Mouse (Mus musculus): ENCODE results near the gene 5330417H12Rik. TPM values are rescaled to one million over a fixed set of nuclear protein-coding genes. Genes with fewer than 3 reads are reported as not detected.

5330417H12Rik gene
- polyA plus RNA-seq, 1 experiment, result not detected

DNA sequence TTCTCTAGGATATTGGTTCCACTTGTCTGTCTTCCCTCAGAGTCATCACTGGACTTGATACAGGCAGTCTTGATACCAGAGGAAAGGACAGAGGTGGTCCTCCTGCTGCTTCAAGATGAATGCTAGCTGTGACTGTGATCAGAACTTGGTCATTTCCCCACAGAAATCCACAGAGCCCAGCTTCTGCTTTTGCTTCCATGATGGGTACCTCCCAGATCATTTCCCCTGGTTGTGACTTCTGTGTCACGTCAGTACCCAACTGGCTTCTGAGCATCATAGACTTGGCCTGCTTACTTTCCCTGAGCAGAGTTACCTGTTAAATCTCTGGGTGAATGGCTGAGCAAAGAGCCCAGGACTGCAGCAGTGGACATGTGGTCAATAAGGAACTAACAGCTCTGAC, 17.2 kb downstream of the 5330417H12Rik start:
- H3K36me3 ChIP-seq (ENCODE audit: control insufficient read depth, insufficient read depth), result no peaks in the 10 kb centered on the region
- H3K79me2 ChIP-seq (ENCODE audit: control insufficient read depth, insufficient read depth), result no peaks in the 10 kb centered on the region
- TF ChIP-seq FOSL1 (IDR thresholded peaks at IDR 0.05; ENCODE audit: insufficient read depth, low read length, poor library complexity, severe bottlenecking) (no peak), CTCF (IDR thresholded peaks at IDR 0.05; ENCODE audit: control insufficient read depth, insufficient read depth, insufficient read length) (no peak), MYOG (IDR thresholded peaks at IDR 0.05; ENCODE audit: control insufficient read depth, extremely low read depth, insufficient read length) (no peak), CEBPB (IDR thresholded peaks at IDR 0.05; ENCODE audit: low read depth) (no peak), MYOD1 (IDR thresholded peaks at IDR 0.05; ENCODE audit: control insufficient read depth, insufficient read length, low read depth) (no peak), MAX (IDR thresholded peaks at IDR 0.05) (no peak), USF1 (IDR thresholded peaks at IDR 0.05; ENCODE audit: low read depth) (no peak)

DNA sequence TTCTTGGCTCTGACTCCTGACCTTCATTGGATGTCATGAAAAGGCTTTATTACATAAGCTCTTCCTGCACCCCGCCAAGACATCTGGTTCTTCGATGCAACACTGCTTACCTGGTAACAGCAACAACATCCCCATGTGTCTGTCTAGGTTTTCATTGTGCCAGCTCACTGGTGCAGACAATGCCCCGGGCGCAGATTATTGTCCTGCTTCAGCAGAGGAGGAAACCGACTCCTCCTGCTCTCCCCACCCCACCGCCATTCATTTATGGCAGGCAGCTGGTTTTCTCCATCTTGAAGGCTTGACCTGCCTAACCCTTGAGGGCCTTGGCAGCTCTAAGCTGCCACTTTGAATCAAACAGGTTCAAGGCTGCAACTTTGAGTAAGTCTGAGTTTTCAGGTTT, 22.0 kb downstream of the 5330417H12Rik start:
- no peaks in the 10 kb centered on the region for H3K79me3 ChIP-seq (ENCODE audit: low read depth)
- H3ac ChIP-seq (ENCODE audit: control insufficient read depth, insufficient read length, low read depth), result no peak overlapping the region
- H3K27me3 ChIP-seq (ENCODE audit: control insufficient read depth, insufficient read depth, insufficient read length), result no peaks in the 10 kb centered on the region
- TF ChIP-seq CTCF (IDR thresholded peaks at IDR 0.05; ENCODE audit: control insufficient read depth, insufficient read depth, insufficient read length) (no peak), MYOG (IDR thresholded peaks at IDR 0.05; ENCODE audit: control insufficient read depth, extremely low read depth, insufficient read length) (no peak), USF1 (IDR thresholded peaks at IDR 0.05; ENCODE audit: low read depth) (no peak), CEBPB (IDR thresholded peaks at IDR 0.05; ENCODE audit: low read depth) (no peak), MAX (IDR thresholded peaks at IDR 0.05) (no peak), FOSL1 (IDR thresholded peaks at IDR 0.05; ENCODE audit: insufficient read depth, low read length, poor library complexity, severe bottlenecking) (no peak), MYOD1 (IDR thresholded peaks at IDR 0.05; ENCODE audit: control insufficient read depth, insufficient read length, low read depth) (no peak)
- no peak overlapping the region for H3K4me3 ChIP-seq (ENCODE audit: insufficient read depth, poor library complexity, severe bottlenecking)
- no peaks in the 10 kb centered on the region for H3K79me2 ChIP-seq (ENCODE audit: control insufficient read depth, insufficient read depth)
- no peaks in the 10 kb centered on the region for H3K36me3 ChIP-seq (ENCODE audit: control insufficient read depth, insufficient read depth)

More for the DNA sequence above, 17.2 kb downstream of the 5330417H12Rik start:
- Histone ChIP-seq H3K79me3 (ENCODE audit: low read depth) (no peaks in the 10 kb centered on the region), H3ac (ENCODE audit: control insufficient read depth, insufficient read length, low read depth) (no peak overlapping the region), H3K27me3 (ENCODE audit: control insufficient read depth, insufficient read depth, insufficient read length) (no peaks in the 10 kb centered on the region), H3K4me3 (ENCODE audit: insufficient read depth, poor library complexity, severe bottlenecking) (no peak overlapping the region)

DNA sequence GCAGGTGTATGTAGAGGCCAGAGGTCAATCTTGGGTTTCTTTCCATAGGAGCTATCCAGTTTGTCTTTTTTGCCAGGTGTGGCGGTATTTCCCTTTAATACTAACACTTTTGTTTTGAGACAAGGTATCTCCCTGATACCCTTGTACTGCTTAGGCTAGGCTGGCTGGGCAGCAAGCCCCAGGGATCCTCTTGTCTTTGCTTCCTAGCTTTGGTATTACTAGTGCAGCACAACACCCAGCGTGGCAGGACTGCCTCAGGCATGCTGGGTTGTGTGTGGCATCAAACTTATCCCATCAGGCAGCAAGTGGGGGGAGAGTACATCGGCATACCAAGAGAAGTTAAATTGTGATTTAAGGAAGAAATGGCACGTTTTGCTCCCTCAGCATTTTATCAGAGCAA, 22.5 kb downstream of the 5330417H12Rik start:
- Histone ChIP-seq H3K4me3 (ENCODE audit: insufficient read depth, poor library complexity, severe bottlenecking) (no peak overlapping the region), H3K79me2 (ENCODE audit: control insufficient read depth, insufficient read depth) (no peaks in the 10 kb centered on the region), H3ac (ENCODE audit: control insufficient read depth, insufficient read length, low read depth) (no peak overlapping the region), H3K79me3 (ENCODE audit: low read depth) (no peaks in the 10 kb centered on the region), H3K36me3 (ENCODE audit: control insufficient read depth, insufficient read depth) (no peaks in the 10 kb centered on the region), H3K27me3 (ENCODE audit: control insufficient read depth, insufficient read depth, insufficient read length) (no peaks in the 10 kb centered on the region)
- TF ChIP-seq FOSL1 (IDR thresholded peaks at IDR 0.05; ENCODE audit: insufficient read depth, low read length, poor library complexity, severe bottlenecking) (no peak), MYOD1 (IDR thresholded peaks at IDR 0.05; ENCODE audit: control insufficient read depth, insufficient read length, low read depth) (no peak), MAX (IDR thresholded peaks at IDR 0.05) (no peak), USF1 (IDR thresholded peaks at IDR 0.05; ENCODE audit: low read depth) (no peak), MYOG (IDR thresholded peaks at IDR 0.05; ENCODE audit: control insufficient read depth, extremely low read depth, insufficient read length) (no peak), CEBPB (IDR thresholded peaks at IDR 0.05; ENCODE audit: low read depth) (no peak), CTCF (IDR thresholded peaks at IDR 0.05; ENCODE audit: control insufficient read depth, insufficient read depth, insufficient read length) (no peak)

DNA sequence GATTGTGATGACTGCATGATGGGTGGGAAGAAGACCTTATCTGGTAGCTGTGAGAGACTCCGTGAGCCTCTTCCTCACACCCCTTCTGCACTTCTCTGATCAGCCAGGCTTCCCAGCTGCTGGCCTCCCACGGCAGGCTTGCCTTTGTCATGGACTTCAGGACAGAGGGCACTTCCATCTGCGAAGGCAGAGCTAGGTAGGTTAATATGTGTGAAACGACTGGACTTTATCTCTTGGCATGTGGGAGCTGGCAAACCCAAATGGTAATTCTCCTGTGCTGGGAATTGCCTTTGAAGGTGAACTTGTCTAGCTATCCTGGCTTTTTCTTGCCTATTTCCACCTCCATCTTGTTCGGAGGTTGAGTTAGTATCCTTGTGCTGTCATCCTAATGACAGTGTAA, 24.3 kb downstream of the 5330417H12Rik start:
- no peaks in the 10 kb centered on the region for H3K27me3 ChIP-seq (ENCODE audit: control insufficient read depth, insufficient read depth, insufficient read length)
- H3K79me3 ChIP-seq (ENCODE audit: low read depth), result no peaks in the 10 kb centered on the region
- no peaks in the 10 kb centered on the region for H3K36me3 ChIP-seq (ENCODE audit: control insufficient read depth, insufficient read depth)
- H3K4me3 ChIP-seq (ENCODE audit: insufficient read depth, poor library complexity, severe bottlenecking), result no peak overlapping the region
- TF ChIP-seq CTCF (IDR thresholded peaks at IDR 0.05; ENCODE audit: control insufficient read depth, insufficient read depth, insufficient read length) (no peak), CEBPB (IDR thresholded peaks at IDR 0.05; ENCODE audit: low read depth) (no peak), MYOG (IDR thresholded peaks at IDR 0.05; ENCODE audit: control insufficient read depth, extremely low read depth, insufficient read length) (no peak), MAX (IDR thresholded peaks at IDR 0.05) (no peak), FOSL1 (IDR thresholded peaks at IDR 0.05; ENCODE audit: insufficient read depth, low read length, poor library complexity, severe bottlenecking) (no peak), USF1 (IDR thresholded peaks at IDR 0.05; ENCODE audit: low read depth) (no peak), MYOD1 (IDR thresholded peaks at IDR 0.05; ENCODE audit: control insufficient read depth, insufficient read length, low read depth) (no peak)
- no peak overlapping the region for H3ac ChIP-seq (ENCODE audit: control insufficient read depth, insufficient read length, low read depth)
- H3K79me2 ChIP-seq (ENCODE audit: control insufficient read depth, insufficient read depth), result no peaks in the 10 kb centered on the region

DNA sequence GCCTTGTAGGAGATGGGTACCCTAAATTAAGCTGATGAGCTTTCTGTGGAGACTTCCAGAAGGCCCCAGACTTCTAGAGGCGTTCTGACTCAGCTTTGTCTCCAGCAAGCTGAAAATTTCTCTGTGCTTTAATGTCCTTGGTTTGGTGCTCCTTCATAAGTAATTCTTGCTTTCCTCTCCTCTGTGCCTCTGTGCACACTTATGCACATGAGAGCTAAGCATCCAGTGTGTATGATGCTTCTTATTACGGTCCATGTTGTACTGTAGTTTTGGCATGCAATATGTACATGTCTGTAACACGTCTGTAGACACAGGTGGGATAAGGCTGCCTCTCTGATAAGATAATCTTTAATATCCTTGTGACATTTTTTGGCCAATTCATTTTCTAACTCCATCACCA, 27.0 kb downstream of the 5330417H12Rik start:
- Histone ChIP-seq H3K27me3 (ENCODE audit: control insufficient read depth, insufficient read depth, insufficient read length) (no peaks in the 10 kb centered on the region), H3K79me2 (ENCODE audit: control insufficient read depth, insufficient read depth) (no peaks in the 10 kb centered on the region), H3K79me3 (ENCODE audit: low read depth) (no peaks in the 10 kb centered on the region), H3ac (ENCODE audit: control insufficient read depth, insufficient read length, low read depth) (no peak overlapping the region), H3K4me3 (ENCODE audit: insufficient read depth, poor library complexity, severe bottlenecking) (no peak overlapping the region), H3K36me3 (ENCODE audit: control insufficient read depth, insufficient read depth) (no peaks in the 10 kb centered on the region)
- TF ChIP-seq USF1 (IDR thresholded peaks at IDR 0.05; ENCODE audit: low read depth) (no peak), FOSL1 (IDR thresholded peaks at IDR 0.05; ENCODE audit: insufficient read depth, low read length, poor library complexity, severe bottlenecking) (no peak), MYOG (IDR thresholded peaks at IDR 0.05; ENCODE audit: control insufficient read depth, extremely low read depth, insufficient read length) (no peak), MYOD1 (IDR thresholded peaks at IDR 0.05; ENCODE audit: control insufficient read depth, insufficient read length, low read depth) (no peak), CTCF (IDR thresholded peaks at IDR 0.05; ENCODE audit: control insufficient read depth, insufficient read depth, insufficient read length) (no peak), CEBPB (IDR thresholded peaks at IDR 0.05; ENCODE audit: low read depth) (no peak), MAX (IDR thresholded peaks at IDR 0.05) (no peak)

DNA sequence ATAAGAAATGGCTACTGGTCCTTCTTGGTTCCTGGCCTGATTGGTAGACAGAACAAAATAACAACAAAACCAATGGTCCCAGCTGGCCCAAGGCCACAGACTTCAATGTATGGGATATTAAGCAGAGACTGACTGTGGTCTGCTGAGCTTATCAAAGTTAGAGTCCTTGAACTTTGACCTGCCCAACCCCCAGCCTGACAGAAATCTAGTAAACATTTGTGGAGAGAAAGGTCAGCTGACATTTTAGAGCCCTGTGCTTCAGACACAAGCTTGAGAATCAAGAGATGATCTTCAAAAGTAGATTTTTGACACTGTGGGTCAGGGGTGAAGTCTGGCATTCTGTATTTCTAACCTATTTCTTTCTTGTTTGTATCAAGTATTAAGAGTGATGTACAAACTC, 28.2 kb downstream of the 5330417H12Rik start:
- no peaks in the 10 kb centered on the region for H3K36me3 ChIP-seq (ENCODE audit: control insufficient read depth, insufficient read depth)
- no peaks in the 10 kb centered on the region for H3K79me3 ChIP-seq (ENCODE audit: low read depth)
- H3ac ChIP-seq (ENCODE audit: control insufficient read depth, insufficient read length, low read depth), result no peak overlapping the region
- no peak overlapping the region for H3K4me3 ChIP-seq (ENCODE audit: insufficient read depth, poor library complexity, severe bottlenecking)
- no peak for TF ChIP-seq CTCF (IDR thresholded peaks at IDR 0.05; ENCODE audit: control insufficient read depth, insufficient read depth, insufficient read length)
- H3K27me3 ChIP-seq (ENCODE audit: control insufficient read depth, insufficient read depth, insufficient read length), result no peaks in the 10 kb centered on the region
- H3K79me2 ChIP-seq (ENCODE audit: control insufficient read depth, insufficient read depth), result no peaks in the 10 kb centered on the region
